In the genomic region with DNA sequence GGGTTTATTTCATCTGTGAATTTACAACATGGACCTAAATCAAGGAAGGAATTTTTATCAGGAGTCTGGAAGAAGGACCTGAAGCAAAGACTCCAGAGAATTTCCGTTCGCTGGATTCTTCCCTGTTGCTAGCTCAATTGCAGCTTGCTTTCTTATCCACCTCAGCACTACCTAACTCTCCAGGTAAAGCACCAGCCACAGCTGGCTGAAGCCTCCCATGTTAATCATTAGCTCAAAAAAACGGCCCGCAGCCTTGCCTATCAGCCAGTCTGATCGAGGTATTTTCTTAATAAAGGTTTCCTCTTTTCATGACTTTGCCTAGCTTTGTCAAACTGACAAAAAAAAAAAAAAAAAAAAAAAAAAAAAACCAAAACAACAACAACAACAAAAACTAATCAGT, we compare ENCODE assay signal across 25 mouse cellular contexts.
DNase-seq lines count a peak whose midpoint lies in the region; ATAC-seq and TF ChIP-seq lines count a peak whose summit lies in the region.
"Had no signal": no experiment of that assay in that cellular context is flagged by ENCODE, and none has a peak within 500 bp of the region (broad histone marks: within the 10 kb centered on the region; RNA-seq: fewer than 3 reads in every experiment).

No protein-coding gene starts in this region.

- DNase-seq in stomach, postnatal 0 days (ENCODE audit: low spot score): no peak
- DNase-seq in kidney, postnatal 36 days: peak; percentile 11 to 38
- DNase-seq in adrenal gland, postnatal 14 days: no peak
- no peak for DNase-seq in layer of hippocampus, postnatal 14 days (ENCODE audit: low spot score in 2 of 2)
- DNase-seq in adrenal gland, postnatal 36 days: no peak
- DNase-seq: adrenal gland, adult 2 months; B cell, adult 2 months; cerebellum, adult 2 months; cerebellum, postnatal 36 days; embryo, embryonic 11 days; gastrocnemius, postnatal 14 days; heart, adult 11 months; heart, postnatal 14 days; liver, postnatal 0 days; lung, postnatal 10 days had no signal

- H3K9ac ChIP-seq in stomach, embryonic 14.5 days (replicated peaks; ENCODE audit: low read depth, low read length): no peak overlapping the region
- H3K9ac ChIP-seq in stomach, postnatal 0 days (ENCODE audit: low read length): no peak overlapping the region
- no peak overlapping the region for H3K9ac ChIP-seq in kidney, embryonic 15.5 days
- H3K9ac ChIP-seq: embryonic facial prominence, embryonic 15.5 days; heart, embryonic 13.5 days; liver, postnatal 0 days had no signal

- H3K4me2 ChIP-seq in stomach, embryonic 14.5 days (replicated peaks; ENCODE audit: low read depth, low read length): no peak overlapping the region
- no peak overlapping the region for H3K4me2 ChIP-seq in stomach, postnatal 0 days (replicated peaks; ENCODE audit: low read depth)
- H3K4me2 ChIP-seq in kidney, embryonic 15.5 days: no peak overlapping the region
- H3K4me2 ChIP-seq: embryonic facial prominence, embryonic 15.5 days; heart, embryonic 13.5 days; liver, embryonic 11.5 days; midbrain, embryonic 11.5 days had no signal

- TF ChIP-seq EP300 in stomach, postnatal 0 days (optimal IDR thresholded peaks at IDR 0.05): no peak

- H3K27ac ChIP-seq in stomach, embryonic 14.5 days (ENCODE audit: low read length): no peak overlapping the region
- H3K27ac ChIP-seq in stomach, postnatal 0 days (replicated peaks): no peak overlapping the region
- no peak overlapping the region for H3K27ac ChIP-seq in kidney, embryonic 15.5 days
- H3K27ac ChIP-seq: embryonic facial prominence, embryonic 15.5 days; heart, embryonic 13.5 days; hindbrain, postnatal 0 days; limb, embryonic 10.5 days had no signal

- ATAC-seq in stomach, embryonic 14.5 days (ENCODE audit: insufficient number of reproducible peaks, insufficient read depth, low FRiP score, low read depth): peak; percentile 46; the same call in 1 of the 2 replicates
- no peak for ATAC-seq in stomach, postnatal 0 days (ENCODE audit: low FRiP score, low TSS enrichment)
- ATAC-seq in kidney, embryonic 15.5 days (replicated peaks; ENCODE audit: low FRiP score): peak; percentile 81
- ATAC-seq: forebrain, embryonic 16.5 days; hindbrain, postnatal 0 days; liver, postnatal 0 days had no signal

- no peak overlapping the region for H3K4me3 ChIP-seq in stomach, embryonic 14.5 days (ENCODE audit: low read depth, low read length)
- no peak overlapping the region for H3K4me3 ChIP-seq in stomach, postnatal 0 days (ENCODE audit: low read depth, low read length)
- H3K4me3 ChIP-seq in kidney, embryonic 15.5 days (replicated peaks): no peak overlapping the region
- H3K4me3 ChIP-seq: embryonic facial prominence, embryonic 15.5 days; heart, embryonic 13.5 days; limb, embryonic 10.5 days had no signal

- H3K27me3 ChIP-seq in stomach, embryonic 14.5 days (ENCODE audit: control insufficient read depth, insufficient read depth, low read length): no peaks in the 10 kb centered on the region
- H3K27me3 ChIP-seq in stomach, postnatal 0 days (ENCODE audit: control insufficient read depth, insufficient read depth, low read length): no peaks in the 10 kb centered on the region
- no peaks in the 10 kb centered on the region for H3K27me3 ChIP-seq in kidney, embryonic 15.5 days
- H3K27me3 ChIP-seq: CH12.LX; embryonic facial prominence, embryonic 15.5 days; heart, embryonic 13.5 days had no signal

- no peaks in the 10 kb centered on the region for H3K9me3 ChIP-seq in stomach, embryonic 14.5 days (ENCODE audit: control insufficient read depth, low read depth, low read length)
- H3K9me3 ChIP-seq in stomach, postnatal 0 days (ENCODE audit: control insufficient read depth, low read length): no peaks in the 10 kb centered on the region
- no peaks in the 10 kb centered on the region for H3K9me3 ChIP-seq in kidney, embryonic 15.5 days (replicated peaks)
- H3K9me3 ChIP-seq: embryonic facial prominence, embryonic 15.5 days; heart, embryonic 13.5 days; limb, embryonic 10.5 days had no signal

- H3K4me1 ChIP-seq in stomach, embryonic 14.5 days (ENCODE audit: control insufficient read depth, insufficient read depth, low read length): no peaks in the 10 kb centered on the region
- no peaks in the 10 kb centered on the region for H3K4me1 ChIP-seq in stomach, postnatal 0 days (replicated peaks; ENCODE audit: control insufficient read depth, insufficient read depth)
- no peaks in the 10 kb centered on the region for H3K4me1 ChIP-seq in kidney, embryonic 15.5 days
- H3K4me1 ChIP-seq: embryonic facial prominence, embryonic 15.5 days; heart, embryonic 13.5 days; limb, embryonic 10.5 days had no signal

- WGBS in stomach, embryonic 14.5 days: 68% methylated on average over 5 of the region's 5 CpGs
- 57% methylated on average over 5 of the region's 5 CpGs for WGBS in stomach, postnatal 0 days
- 73% methylated on average over 5 of the region's 5 CpGs for WGBS in kidney, embryonic 15.5 days

- no peak for TF ChIP-seq CTCF in stomach, postnatal 0 days (IDR thresholded peaks at IDR 0.05; ENCODE audit: low read depth)

- H3K36me3 ChIP-seq in stomach, embryonic 14.5 days (ENCODE audit: control insufficient read depth, insufficient read depth, low read length): no peaks in the 10 kb centered on the region
- no peaks in the 10 kb centered on the region for H3K36me3 ChIP-seq in stomach, postnatal 0 days (ENCODE audit: control insufficient read depth, insufficient read depth, low read length)
- no peaks in the 10 kb centered on the region for H3K36me3 ChIP-seq in kidney, embryonic 15.5 days
- H3K36me3 ChIP-seq: embryonic facial prominence, embryonic 15.5 days; heart, embryonic 13.5 days; limb, embryonic 10.5 days had no signal

Comparison
In these comparisons a context has a peak if more than half of its experiments do, and no peak if none do; other contexts are left out.
1. DNase-seq: peak in kidney, postnatal 36 days (2 of 2); none in stomach, postnatal 0 days (single experiment), adrenal gland, postnatal 14 days (single experiment), layer of hippocampus, postnatal 14 days (0 of 2) and adrenal gland, postnatal 36 days (0 of 2).